Mouse (Mus musculus): ENCODE measurements around the gene Zdbf2.

DNA sequence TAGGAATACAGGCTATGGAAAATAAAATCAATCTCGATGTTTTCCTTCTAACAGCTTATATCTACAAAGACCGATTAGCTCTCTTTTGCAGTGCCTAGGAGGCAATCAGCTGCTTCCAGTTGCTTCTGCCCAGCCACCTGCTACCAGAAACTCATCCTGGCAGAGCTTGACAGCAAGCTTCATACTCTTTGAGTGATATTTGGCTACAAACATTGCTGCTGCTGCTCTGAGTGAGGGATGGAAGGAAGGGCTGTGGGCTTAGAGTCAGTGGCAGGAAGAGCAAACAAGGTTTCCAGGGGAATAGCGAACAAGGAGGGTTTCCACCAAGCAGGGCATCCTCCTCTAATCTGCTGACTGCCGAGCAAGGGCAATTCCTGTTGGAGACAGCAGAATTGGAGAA, 7.6 kb upstream of the Zdbf2 start:
- TF ChIP-seq CTCF (IDR thresholded peaks at IDR 0.05) (no peak), POLR2A (IDR thresholded peaks at IDR 0.05; ENCODE audit: insufficient read depth, low read depth, low read length) (no peak), EP300 (IDR thresholded peaks at IDR 0.05; ENCODE audit: insufficient read depth, low read depth, low read length) (no peak)

All from heart, adult 2 months (tissue).